Mouse (Mus musculus): ENCODE measurements at regions not wholly inside any gene's neighbourhood (a gene's known extent, or its start where the extent isn't known, plus 50 kb on each side); places are given as distances from the start of the nearest gene placed in this dataset.

DNA sequence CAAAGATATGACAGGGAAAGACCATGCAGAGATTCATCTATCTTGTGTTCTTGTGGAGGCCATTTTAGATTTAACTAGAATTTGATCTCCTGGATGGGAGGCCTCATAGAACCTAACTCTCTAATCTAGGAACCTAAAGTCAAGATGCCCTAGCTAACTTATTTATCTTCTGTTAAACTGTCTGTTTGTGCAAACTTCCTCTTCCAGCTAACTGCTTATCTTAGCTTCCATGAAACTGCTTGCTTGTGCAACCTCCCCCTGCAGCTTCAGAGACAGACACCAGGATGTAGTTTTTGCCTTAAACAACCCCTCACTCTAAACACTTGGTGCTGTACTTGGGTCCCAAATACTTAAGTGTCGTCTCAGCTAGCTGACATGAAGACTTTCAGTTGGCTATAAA lies 66.5 kb upstream of the Nfkb1 start:
- no peak for TF ChIP-seq CTCF (IDR thresholded peaks at IDR 0.05)
- TF ChIP-seq EP300 (IDR thresholded peaks at IDR 0.05) = no peak
